Mouse (Mus musculus) brain, embryonic 14.5 days (tissue): ENCODE measurements at regions not wholly inside any gene's neighbourhood (a gene's known extent, or its start where the extent isn't known, plus 50 kb on each side); places are given as distances from the start of the nearest gene placed in this dataset.

Source experiments
- CTCF ChIP-seq: fragments of 200-500 bp; IDR thresholded peaks from 2 replicates; pipeline ENCODE4 v1.5.1; 2012; ENCODE audit warnings: inconsistent platforms, mild to moderate bottlenecking, moderate library complexity, borderline replicate concordance; ENCODE audit not compliant: insufficient read depth, insufficient read length; ENCODE audit errors: extremely low read depth
- POLR2A ChIP-seq: fragments of 200-500 bp; IDR thresholded peaks from 2 replicates; pipeline ENCODE4 v1.6.1; 2012; ENCODE audit warnings: mild to moderate bottlenecking, inconsistent platforms, borderline replicate concordance; ENCODE audit not compliant: poor library complexity, insufficient read depth, insufficient read length, severe bottlenecking; ENCODE audit errors: extremely low read depth

DNA sequence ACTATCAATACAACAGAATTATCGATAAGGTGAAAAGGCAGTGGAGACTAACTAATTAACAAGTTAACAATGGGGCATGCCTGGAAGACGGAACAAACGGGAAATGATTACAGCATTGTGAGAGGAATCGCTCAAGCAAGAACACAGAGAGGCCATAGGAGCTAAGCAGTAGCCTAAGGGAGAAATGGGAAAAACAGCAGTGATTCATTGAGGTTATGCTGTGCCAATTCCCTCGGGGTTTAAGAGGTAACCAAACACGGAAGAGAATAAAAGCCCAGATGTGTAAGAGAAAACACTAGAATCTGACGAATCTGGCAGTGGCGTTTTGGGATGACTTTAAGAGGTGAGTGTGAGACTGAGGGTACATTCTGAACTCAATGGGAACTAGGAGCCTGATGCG lies 100.5 kb upstream of the Tspan8 start:
- TF ChIP-seq CTCF, result no peak
- no peak for TF ChIP-seq POLR2A
